Mouse (Mus musculus) thymus, postnatal 14 days (tissue): ENCODE measurements around the gene Vmn2r-ps130.
"Not testable (repeated sequence)": the region's sequence is repeated elsewhere in the genome, so short reads cannot be mapped to it uniquely, and the experiment has no call there.

Experiments used
- DNase-seq: peaks from one replicate; pipeline ENCODE4 v3.0.0; 2021

The Vmn2r-ps130 gene

GRCm38 (mm10) chr17:23060866-23061265, at the start of gene Vmn2r-ps130:
Gene Vmn2r-ps130 (plus strand): TSS chr17:23061166.
- not testable (repeated sequence) for DNase-seq
